Mouse (Mus musculus) heart, postnatal 25 days (tissue): ENCODE measurements around the gene Phb2. TPM values are rescaled to one million over a fixed set of nuclear protein-coding genes. Genes with fewer than 3 reads are reported as not detected.

ENCODE experiments used
- DNase-seq: peaks from one replicate; pipeline ENCODE4 v3.0.0; 2022; ENCODE audit warnings: low spot score
- intact Hi-C: fragments of 180-260 bp; cut with DNase I; formaldehyde crosslinking; loops from one replicate; pipeline ENCODE4 v1.15.1; 2025
- microRNA-seq: library from miRNA; unstranded; fragments of <30 nt; microRNA quantifications from one replicate; pipeline ENCODE4 v1.2.0, GENCODE M21; 2022
- total RNA-seq, 2 experiments: library from RNA; stranded (reverse); gene quantifications; 2 replicates each; pipeline ENCODE4 v1.2.3; 2021

Gene Phb2
- total RNA-seq, 2 experiments from 2014 or later, result 322 to 323 TPM

DNA sequence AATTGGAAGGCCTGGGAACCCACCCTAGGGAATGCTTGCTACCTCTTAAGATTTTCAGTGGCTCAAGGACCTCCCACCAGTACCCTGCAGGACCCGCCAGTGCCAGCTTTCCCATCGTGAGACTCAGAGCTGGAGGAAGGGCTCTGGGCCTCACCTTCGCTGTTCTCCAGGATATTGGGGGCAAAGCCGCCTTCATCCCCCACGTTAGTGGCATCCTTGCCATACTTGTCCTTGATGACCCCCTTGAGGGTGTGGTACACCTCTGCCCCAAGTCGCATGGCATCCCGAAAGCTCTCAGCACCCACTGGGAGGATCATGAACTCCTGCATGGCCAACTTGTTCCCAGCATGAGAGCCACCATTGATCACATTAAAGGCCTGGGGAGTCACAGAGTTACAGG is 53.8 kb downstream of the Phb2 start:
- intact Hi-C loops, result no loop called here
- DNase-seq, result no peak

Small RNAs within 50 kb of the gene (microRNA-seq; reads per million reads assigned to microRNA genes)
- gene Mir141, result 20.0 reads per million, percentile 35 among the genes with 10 or more reads in this experiment
- 461 reads per million, percentile 74 among the genes with 10 or more reads in this experiment for gene Mir200c

Other genes with a start within 250 kb of the Phb2 start
- gene Clstn3, start 247.5 kb upstream of the Phb2 start, total RNA-seq, result 1 to 10 TPM in 1 of 2 experiments, under 1 TPM in 1; 0.49 to 1.5 TPM
- gene C1rl, start 219.2 kb upstream of the Phb2 start, total RNA-seq, result 1 to 10 TPM; 1.1 to 1.3 TPM
- gene C1ra, start 199.9 kb upstream of the Phb2 start, total RNA-seq, result 10 to 100 TPM; 10.7 to 11.6 TPM
- gene C1s1, start 170.0 kb upstream of the Phb2 start, total RNA-seq, result 10 to 100 TPM; 20.2 to 22.7 TPM
- gene C1rb, start 142.0 kb upstream of the Phb2 start, total RNA-seq, result 1 to 10 TPM in 1 of 2 experiments, under 1 TPM in 1; 0.95 to 1.3 TPM
- gene C1s2, start 76.3 kb upstream of the Phb2 start, total RNA-seq, result under 1 TPM; 0.48 to 0.62 TPM
- gene Lpcat3, start 49.3 kb upstream of the Phb2 start, total RNA-seq, result 10 to 100 TPM; 39.6 to 43.9 TPM
- 10 to 100 TPM; 72.5 to 75.1 TPM for gene Emg1, start 158 bp upstream of the Phb2 start, total RNA-seq
- 1 to 10 TPM; 4.7 TPM for gene Ptpn6, start 26.4 kb downstream of the Phb2 start, total RNA-seq
- gene Grcc10, start 29.0 kb downstream of the Phb2 start, total RNA-seq, result 100 to 1,000 TPM; 274 to 277 TPM
- gene Gm45234, start 43.7 kb downstream of the Phb2 start, total RNA-seq, result 1 to 10 TPM in 1 of 2 experiments, not detected in 1; 3.8 TPM
- 10 to 100 TPM; 37.0 to 39.7 TPM for gene Atn1, start 44.2 kb downstream of the Phb2 start, total RNA-seq
- 1 to 10 TPM; 1.9 to 3.3 TPM for gene Eno2, start 57.3 kb downstream of the Phb2 start, total RNA-seq
- not detected for gene Lrrc23, start 67.4 kb downstream of the Phb2 start, total RNA-seq
- 1 to 10 TPM; 2.9 to 3.3 TPM for gene Spsb2, start 96.3 kb downstream of the Phb2 start, total RNA-seq
- 100 to 1,000 TPM; 837 to 904 TPM for gene Tpi1, start 102.0 kb downstream of the Phb2 start, total RNA-seq
- gene Usp5, start 117.1 kb downstream of the Phb2 start, total RNA-seq, result 10 to 100 TPM; 73.7 to 75.3 TPM
- gene Cdca3, start 117.2 kb downstream of the Phb2 start, total RNA-seq, result 1 to 10 TPM in 1 of 2 experiments, under 1 TPM in 1; 0.91 to 1.6 TPM
- gene Gnb3, start 127.9 kb downstream of the Phb2 start, total RNA-seq, result 1 to 10 TPM; 3.0 to 3.2 TPM
- gene P3h3, start 145.4 kb downstream of the Phb2 start, total RNA-seq, result 10 to 100 TPM; 12.3 to 13.5 TPM
- 1 to 10 TPM in 1 of 2 experiments, under 1 TPM in 1; 0.62 to 1.0 TPM for gene Gpr162, start 151.6 kb downstream of the Phb2 start, total RNA-seq
- gene Cd4, start 175.9 kb downstream of the Phb2 start, total RNA-seq, result 1 to 10 TPM in 1 of 2 experiments, under 1 TPM in 1; 0.73 to 1.3 TPM
- under 1 TPM; 0.34 to 0.83 TPM for gene Lag3, start 199.4 kb downstream of the Phb2 start, total RNA-seq
- 100 to 1,000 TPM; 235 to 245 TPM for gene Ptms, start 207.8 kb downstream of the Phb2 start, total RNA-seq
- gene Mlf2, start 219.1 kb downstream of the Phb2 start, total RNA-seq, result 100 to 1,000 TPM; 205 to 207 TPM